Mouse (Mus musculus) ES-E14 (cell line): ENCODE data around the gene Cbr2. TPM values are rescaled to one million over a fixed set of nuclear protein-coding genes. Genes with fewer than 3 reads are reported as not detected.
"Not testable (repeated sequence)": the region's sequence is repeated elsewhere in the genome, so short reads cannot be mapped to it uniquely, and the experiment has no call there.

Source experiments
- DNase-seq: peaks from one replicate; pipeline ENCODE4 v3.0.0-alpha.2; 2013; ENCODE audit warnings: low read depth, low spot score
- H3K27ac ChIP-seq: 2 replicates; pipeline ENCODE4 v1.5.1; 2012; ENCODE audit warnings: low read depth, mild to moderate bottlenecking, low read length, moderate library complexity, mixed read lengths; ENCODE audit not compliant: poor library complexity, insufficient read depth, severe bottlenecking
- H3K36me3 ChIP-seq: 2 replicates; pipeline ENCODE4 v1.6.1; 2012; ENCODE audit warnings: mild to moderate bottlenecking, low read length, moderate library complexity, mixed read lengths; ENCODE audit not compliant: control insufficient read depth, poor library complexity, insufficient read depth, severe bottlenecking
- H3K4me1 ChIP-seq, 2 experiments: fragments of 150-350 bp in 1 of 2; sonication (generic) in 1 of 2; 2 replicates each; pipeline ENCODE4 v1.6.1; 2012; ENCODE audit warnings: low read length in 2 of 2, mild to moderate bottlenecking in 1 of 2, mixed read lengths in 1 of 2; ENCODE audit not compliant: control insufficient read depth in 2 of 2, insufficient read depth in 2 of 2, poor library complexity in 1 of 2
- H3K4me3 ChIP-seq, 2 experiments: fragments of 150-350 bp in 1 of 2; sonication (generic) in 1 of 2; 2 replicates each; pipeline ENCODE4 v1.5.1; 2012; ENCODE audit warnings: low read length in 2 of 2, low read depth in 1 of 2, mild to moderate bottlenecking in 1 of 2, mixed read lengths in 1 of 2; ENCODE audit not compliant: insufficient read depth in 1 of 2, poor library complexity in 1 of 2, severe bottlenecking in 1 of 2
- H3K9ac ChIP-seq: 2 replicates; pipeline ENCODE4 v1.6.1; 2012; ENCODE audit warnings: low read depth, mild to moderate bottlenecking, low read length, mixed read lengths; ENCODE audit not compliant: poor library complexity, insufficient read depth, severe bottlenecking
- H3K9me3 ChIP-seq: fragments of 150-350 bp; sonication (generic); 2 replicates; pipeline ENCODE4 v1.6.1; 2012; ENCODE audit warnings: low read depth, mild to moderate bottlenecking, low read length; ENCODE audit not compliant: control insufficient read depth, insufficient read depth
- CHD2 ChIP-seq: IDR thresholded peaks from 2 replicates; pipeline ENCODE4 v1.6.1; 2014; ENCODE audit warnings: mild to moderate bottlenecking, low read depth, low read length, inconsistent platforms
- HCFC1 ChIP-seq: IDR thresholded peaks from 2 replicates; pipeline ENCODE4 v1.6.1; 2012; ENCODE audit warnings: low read length, inconsistent platforms, borderline replicate concordance; ENCODE audit not compliant: insufficient read depth
- MAFK ChIP-seq: IDR thresholded peaks from 2 replicates; pipeline ENCODE4 v1.6.1; 2014; ENCODE audit warnings: mild to moderate bottlenecking, low read depth, low read length, inconsistent platforms; ENCODE audit not compliant: insufficient read depth
- ZC3H11A ChIP-seq: IDR thresholded peaks from 2 replicates; pipeline ENCODE4 v1.6.1; 2012; ENCODE audit warnings: low read depth, mild to moderate bottlenecking, inconsistent platforms, low read length, borderline replicate concordance
- ZNF384 ChIP-seq: IDR thresholded peaks from 2 replicates; pipeline ENCODE4 v1.6.1; 2012; ENCODE audit warnings: low read depth, low read length, inconsistent platforms
- in situ Hi-C, 2 experiments: fragments of 600-800 bp; cut with MboI; formaldehyde crosslinking; loops; one replicate each; pipeline ENCODE4 v1.15.1; 2025; ENCODE audit warnings: low sequenced_read_pairs in 2 of 2, inconsistent platforms in 1 of 2; ENCODE audit not compliant: unreplicated experiment in 2 of 2
- total RNA-seq: library from RNA; depleted of rRNA; stranded (reverse); fragments of 300-350 nt; gene quantifications from 2 replicates; pipeline ENCODE4 v1.2.3, GENCODE M21; 2012

The Cbr2 gene
- total RNA-seq, 1 experiment = not detected

DNA sequence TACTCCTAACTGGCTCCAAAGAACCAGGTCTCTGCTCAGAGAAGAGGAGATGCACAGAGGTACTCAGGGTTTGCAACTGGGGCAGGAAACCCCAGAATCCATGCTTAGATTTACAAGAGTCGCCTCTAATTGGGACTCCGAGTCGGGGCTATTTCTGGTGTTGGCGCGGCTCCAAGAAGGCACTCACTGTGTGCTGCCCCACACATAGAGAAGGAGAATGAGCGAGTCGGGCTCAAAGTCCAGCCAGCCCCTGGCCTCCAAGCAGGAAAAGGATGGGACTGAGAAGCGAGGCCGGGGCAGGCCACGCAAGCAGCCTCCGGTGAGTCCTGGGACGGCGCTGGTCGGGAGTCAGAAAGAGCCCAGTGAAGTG, 30.7 kb upstream of the Cbr2 start, which contains the start of gene Hmga1b:
Gene Hmga1b (plus strand): TSS at position 123 of the 370 bp plus-strand sequence.
- Histone ChIP-seq H3K4me1 (peaks cover 0 to 13% of the 10 kb centered on the region in 2 experiments; a peak in 1 of 4 replicates), H3K4me3 (peak within 1 kb of the TSS in 1 of 2 experiments; percentile 45; a peak in 2 of 4 replicates)
- H3K9me3 ChIP-seq, H3K36me3 ChIP-seq, H3K9ac ChIP-seq, H3K27ac ChIP-seq, DNase-seq, in situ Hi-C loops: not testable (repeated sequence)

DNA sequence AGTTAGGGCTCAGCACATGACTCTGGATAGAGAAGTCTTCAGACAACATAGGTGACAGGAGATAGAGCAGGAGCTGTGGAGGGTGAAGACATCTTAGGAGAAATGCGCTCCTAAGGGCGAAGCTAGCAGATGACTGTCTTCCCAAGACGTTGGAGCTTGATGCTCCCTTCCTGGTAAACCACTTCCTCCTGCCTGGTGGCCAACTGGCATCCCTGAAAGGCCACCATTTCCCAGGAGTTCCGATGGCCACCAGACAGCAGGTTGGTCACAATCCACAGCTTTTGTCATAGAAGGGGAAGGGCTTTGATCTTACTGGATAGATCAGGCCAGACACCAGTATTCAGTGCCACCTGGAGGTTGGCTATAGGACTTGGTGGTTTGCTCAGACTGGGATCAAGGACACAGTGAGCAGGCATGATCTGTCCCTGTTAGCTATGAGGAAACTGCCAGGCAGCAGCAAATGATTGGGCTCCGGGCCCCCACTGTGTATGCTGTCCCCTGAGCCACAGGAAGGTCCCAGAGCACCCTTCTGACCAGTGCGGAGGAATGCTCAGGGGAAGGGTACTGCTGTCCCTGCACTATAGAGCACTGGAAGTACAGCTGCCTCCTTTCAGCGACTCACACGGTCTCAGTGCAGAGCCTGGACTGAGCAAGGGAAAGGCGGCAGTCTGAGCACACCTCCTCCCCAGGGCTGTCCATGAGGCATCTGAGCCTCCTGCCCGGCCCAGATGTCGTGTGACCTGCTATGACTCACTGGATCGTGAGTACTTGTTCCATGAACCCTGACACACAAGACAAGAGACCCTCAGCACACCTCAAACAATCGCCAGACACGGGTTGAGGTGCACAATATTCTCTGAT, 30.1 kb upstream of the Cbr2 start:
- Histone ChIP-seq H3K36me3 (no peaks in the 10 kb centered on the region), H3K4me3 (no peak overlapping the region), H3K27ac (no peak overlapping the region; the same call in 1 of the 2 replicates), H3K4me1 (peaks cover 0 to 13% of the 10 kb centered on the region in 2 experiments; a peak in 1 of 4 replicates), H3K9ac (no peak overlapping the region), H3K9me3 (peaks cover 2% of the 10 kb centered on the region)
- no peak for DNase-seq
- TF ChIP-seq ZC3H11A = no peak
- no peak for TF ChIP-seq CHD2
- no peak for TF ChIP-seq ZNF384
- no peak for TF ChIP-seq MAFK
- no peak for TF ChIP-seq HCFC1
- in situ Hi-C loops = no loop called here

DNA sequence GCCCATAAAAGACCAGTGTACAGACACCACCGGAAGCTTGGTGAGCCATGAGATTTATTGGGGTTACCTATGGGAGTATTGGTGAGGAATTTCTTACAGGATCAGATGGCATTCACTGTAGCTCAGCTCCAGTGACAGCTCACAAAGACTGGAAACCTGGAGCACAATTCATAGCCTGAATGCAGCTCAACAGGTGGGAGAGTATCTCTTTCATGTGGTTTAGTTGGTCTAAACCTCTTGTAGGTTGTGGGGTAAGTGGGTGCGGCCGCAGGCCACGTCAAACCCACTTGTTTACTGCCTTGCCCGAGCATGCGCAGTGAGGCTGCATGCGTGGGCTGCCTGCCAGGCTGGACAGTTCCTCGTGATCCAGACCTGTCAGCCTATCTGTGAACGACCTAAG, 28.3 kb upstream of the Cbr2 start:
- DNase-seq = no peak
- Histone ChIP-seq H3K27ac (no peak overlapping the region), H3K4me3 (no peak overlapping the region), H3K36me3 (no peaks in the 10 kb centered on the region), H3K4me1 (peaks cover 0 to 4% of the 10 kb centered on the region in 2 experiments; a peak in 1 of 4 replicates), H3K9ac (no peak overlapping the region), H3K9me3 (peaks cover 2% of the 10 kb centered on the region)
- in situ Hi-C loops = no loop called here
- TF ChIP-seq CHD2 (no peak), ZNF384 (no peak), ZC3H11A (no peak), HCFC1 (no peak), MAFK (no peak)

DNA sequence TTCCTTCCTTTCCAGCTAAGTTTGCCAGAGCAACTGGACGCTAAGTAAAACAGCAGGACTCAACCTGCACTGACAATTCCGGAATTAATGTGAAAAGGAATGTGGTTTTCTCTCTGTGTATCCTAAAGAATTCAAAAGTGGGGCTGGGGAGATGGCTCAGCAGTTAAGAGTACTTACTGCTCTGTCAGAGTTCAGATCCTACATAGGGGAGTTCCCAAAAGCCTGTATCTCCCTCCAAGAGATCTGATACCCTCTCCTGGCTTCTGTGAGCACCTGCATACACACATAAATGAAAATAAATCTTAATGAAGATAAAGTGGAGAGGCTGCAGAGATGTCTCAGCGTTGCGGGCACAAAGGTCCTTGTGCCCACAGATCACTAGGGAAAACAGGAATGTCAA, 19.7 kb upstream of the Cbr2 start:
- H3K9me3 ChIP-seq = no peaks in the 10 kb centered on the region
- no peak for DNase-seq
- no peak overlapping the region for H3K27ac ChIP-seq
- no peak overlapping the region for H3K4me3 ChIP-seq
- TF ChIP-seq HCFC1 (no peak), ZC3H11A (no peak), MAFK (no peak), ZNF384 (no peak), CHD2 (no peak)
- H3K36me3 ChIP-seq = no peaks in the 10 kb centered on the region
- no peaks in the 10 kb centered on the region for H3K4me1 ChIP-seq
- in situ Hi-C loops = no loop called here
- H3K9ac ChIP-seq = no peak overlapping the region

DNA sequence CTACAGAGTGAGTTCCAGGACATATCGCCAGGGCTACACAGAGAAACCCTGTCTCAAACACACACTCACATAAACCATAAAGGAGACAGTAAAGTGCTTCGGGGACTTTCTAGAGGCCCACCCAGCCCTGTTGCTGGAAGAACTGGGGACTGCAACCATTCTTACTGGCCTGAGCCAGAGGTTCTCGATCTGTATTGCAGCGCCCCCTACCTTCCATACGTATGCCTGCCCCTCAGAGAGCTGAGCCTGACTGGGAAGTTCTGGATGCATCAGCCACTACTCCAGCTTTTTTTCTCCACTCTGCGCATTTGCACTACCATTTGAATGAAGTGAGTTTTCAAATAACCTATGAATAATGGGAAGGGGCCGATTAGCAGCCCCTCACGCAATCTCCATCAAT, 17.5 kb upstream of the Cbr2 start:
- Histone ChIP-seq H3K4me1 (no peaks in the 10 kb centered on the region), H3K9me3 (no peaks in the 10 kb centered on the region), H3K9ac (no peak overlapping the region), H3K36me3 (no peaks in the 10 kb centered on the region), H3K27ac (no peak overlapping the region), H3K4me3 (no peak overlapping the region)
- no peak for TF ChIP-seq CHD2
- no peak for TF ChIP-seq MAFK
- no peak for TF ChIP-seq ZNF384
- TF ChIP-seq HCFC1 = no peak
- TF ChIP-seq ZC3H11A = no peak; the same call in 1 of the 2 replicates
- in situ Hi-C loops = no loop called here
- DNase-seq = peak; percentile 57
